Mouse (Mus musculus): ENCODE measurements around the gene Mfsd14a.
A peak's percentile ranks its signal among the peaks of the same experiment; 100 is the strongest.
"Not testable (repeated sequence)": the region's sequence is repeated elsewhere in the genome, so short reads cannot be mapped to it uniquely, and the experiment has no call there.

The Mfsd14a gene

GRCm38 (mm10) chr3:116662463-116662863 is at the start of gene Mfsd14a:
Gene Mfsd14a (minus strand): TSS chr3:116662677.
- peak; percentile 98 to 99 for DNase-seq

GRCm38 (mm10) chr3:116711624-116712435 is 49.4 kb upstream of the Mfsd14a start:
- DNase-seq = peak; percentile 60 to 63

GRCm38 (mm10) chr3:116710941-116711340 is 48.5 kb upstream of the Mfsd14a start:
- DNase-seq = no peak

GRCm38 (mm10) chr3:116705637-116706204 is 43.2 kb upstream of the Mfsd14a start:
- DNase-seq = no peak

GRCm38 (mm10) chr3:116703835-116704234 is 41.4 kb upstream of the Mfsd14a start:
- peak in 1 of 2 experiments; percentile 14 for DNase-seq

- DNase-seq = no peak
These were observed 40.3 kb upstream of the Mfsd14a start for GRCm38 (mm10) chr3:116702647-116703272.

GRCm38 (mm10) chr3:116701601-116702000 is 39.1 kb upstream of the Mfsd14a start:
- DNase-seq = no peak

GRCm38 (mm10) chr3:116698786-116699185 is 36.3 kb upstream of the Mfsd14a start:
- no peak for DNase-seq

GRCm38 (mm10) chr3:116695666-116695985 is 33.1 kb upstream of the Mfsd14a start:
- no peak for DNase-seq

- no peak for DNase-seq
These were observed 32.6 kb upstream of the Mfsd14a start for GRCm38 (mm10) chr3:116694955-116695665.

- DNase-seq = no peak
These were observed 31.8 kb upstream of the Mfsd14a start for GRCm38 (mm10) chr3:116694312-116694711.

GRCm38 (mm10) chr3:116681160-116681559 is 18.7 kb upstream of the Mfsd14a start, which contains the start of gene Gm43191:
Gene Gm43191 (minus strand): TSS chr3:116681260.
- no peak for DNase-seq

GRCm38 (mm10) chr3:116664281-116664680 is 1.8 kb upstream of the Mfsd14a start:
- not testable (repeated sequence) for DNase-seq

GRCm38 (mm10) chr3:116661870-116662414 is 535 bp downstream of the Mfsd14a start:
- DNase-seq = peak; percentile 14 to 44

GRCm38 (mm10) chr3:116661288-116661869 is 1.1 kb downstream of the Mfsd14a start:
- DNase-seq = peak in 1 of 2 experiments; percentile 7

GRCm38 (mm10) chr3:116659856-116660430 is 2.5 kb downstream of the Mfsd14a start:
- no peak for DNase-seq

GRCm38 (mm10) chr3:116658928-116659565 is 3.4 kb downstream of the Mfsd14a start:
- peak; percentile 9 to 24 for DNase-seq

- DNase-seq = no peak
These were observed 6.1 kb downstream of the Mfsd14a start for GRCm38 (mm10) chr3:116656184-116656965.

- not testable (repeated sequence) for DNase-seq
These were observed 8.4 kb downstream of the Mfsd14a start for GRCm38 (mm10) chr3:116654051-116654450.

- no peak for DNase-seq
These were observed 9.1 kb downstream of the Mfsd14a start for GRCm38 (mm10) chr3:116653278-116653945.
